Mouse (Mus musculus): ENCODE measurements around the gene Nfe2l1. TPM values are rescaled to one million over a fixed set of nuclear protein-coding genes. Genes with fewer than 3 reads are reported as not detected.

Nfe2l1 gene
- total and polyA plus RNA-seq, 3 experiments: 37.5 to 66.5 (median 47.0) TPM

- Histone ChIP-seq H3K9ac (ENCODE audit: control insufficient read depth, low read depth, low read length, poor library complexity, severe bottlenecking) (peak overlapping the region; percentile 52), H3K9me3 (replicated peaks; ENCODE audit: insufficient read depth, low read length) (no peaks in the 10 kb centered on the region), H3K36me3 (ENCODE audit: control insufficient read depth in 1 of 2, insufficient read depth in 2 of 2, low read length in 2 of 2) (peaks cover 47 to 55% of the 10 kb centered on the region in 2 experiments), H3K4me3 (ENCODE audit: control insufficient read depth in 1 of 2, insufficient read depth in 1 of 2, low read depth in 2 of 2, low read length in 2 of 2) (peak overlapping the region; percentile 7 to 57; a peak in 2 of 4 replicates), H3K79me2 (ENCODE audit: control insufficient read depth, insufficient read depth, low read length, poor library complexity) (peaks cover 59% of the 10 kb centered on the region), H3K27ac (ENCODE audit: control insufficient read depth, low read depth, low read length) (peak overlapping the region; percentile 71; the same call in 1 of the 2 replicates), H3K4me1 (ENCODE audit: control insufficient read depth in 1 of 2, insufficient read depth in 2 of 2, low read length in 2 of 2) (peaks cover 25 to 55% of the 10 kb centered on the region in 2 experiments), H3K27me3 (ENCODE audit: control insufficient read depth in 1 of 2, insufficient read depth in 2 of 2, low read length in 2 of 2) (no peaks in the 10 kb centered on the region)
- no peak for TF ChIP-seq CHD2 (IDR thresholded peaks at IDR 0.05; ENCODE audit: low read length)
- TF ChIP-seq ZMIZ1 (IDR thresholded peaks at IDR 0.05; ENCODE audit: low read depth, low read length): no peak
- no peak for TF ChIP-seq CHD1 (IDR thresholded peaks at IDR 0.05; ENCODE audit: low read depth, low read length)
- TF ChIP-seq MYB (IDR thresholded peaks at IDR 0.05; ENCODE audit: low read depth, low read length): no peak
- no peak for TF ChIP-seq KAT2A (conservative IDR thresholded peaks at IDR 0.05; ENCODE audit: low read depth, low read length)
- TF ChIP-seq GATA1 (IDR thresholded peaks at IDR 0.05; ENCODE audit: low read depth, low read length): no peak
- TF ChIP-seq SIN3A (IDR thresholded peaks at IDR 0.05; ENCODE audit: low read length): no peak
- no peak for TF ChIP-seq CTCF (IDR thresholded peaks at IDR 0.05 in 2 of 3, conservative IDR thresholded peaks at IDR 0.05 in 1 of 3; ENCODE audit: control insufficient read depth in 1 of 3, insufficient read depth in 1 of 3, low read depth in 2 of 3, low read length in 3 of 3, poor library complexity in 1 of 3, severe bottlenecking in 1 of 3)
- TF ChIP-seq MXI1 (IDR thresholded peaks at IDR 0.05; ENCODE audit: low read depth, low read length): no peak
- TF ChIP-seq EP300 (IDR thresholded peaks at IDR 0.05; ENCODE audit: low read depth in 1 of 2, low read length in 2 of 2): no peak
- no peak for TF ChIP-seq MAZ (IDR thresholded peaks at IDR 0.05; ENCODE audit: low read depth, low read length)
- DNase-seq (ENCODE audit: low read depth, low spot score): no peak
Observed at GRCm38 (mm10) chr11:96823471-96823837, 6.3 kb downstream of the Nfe2l1 start.

DNA sequence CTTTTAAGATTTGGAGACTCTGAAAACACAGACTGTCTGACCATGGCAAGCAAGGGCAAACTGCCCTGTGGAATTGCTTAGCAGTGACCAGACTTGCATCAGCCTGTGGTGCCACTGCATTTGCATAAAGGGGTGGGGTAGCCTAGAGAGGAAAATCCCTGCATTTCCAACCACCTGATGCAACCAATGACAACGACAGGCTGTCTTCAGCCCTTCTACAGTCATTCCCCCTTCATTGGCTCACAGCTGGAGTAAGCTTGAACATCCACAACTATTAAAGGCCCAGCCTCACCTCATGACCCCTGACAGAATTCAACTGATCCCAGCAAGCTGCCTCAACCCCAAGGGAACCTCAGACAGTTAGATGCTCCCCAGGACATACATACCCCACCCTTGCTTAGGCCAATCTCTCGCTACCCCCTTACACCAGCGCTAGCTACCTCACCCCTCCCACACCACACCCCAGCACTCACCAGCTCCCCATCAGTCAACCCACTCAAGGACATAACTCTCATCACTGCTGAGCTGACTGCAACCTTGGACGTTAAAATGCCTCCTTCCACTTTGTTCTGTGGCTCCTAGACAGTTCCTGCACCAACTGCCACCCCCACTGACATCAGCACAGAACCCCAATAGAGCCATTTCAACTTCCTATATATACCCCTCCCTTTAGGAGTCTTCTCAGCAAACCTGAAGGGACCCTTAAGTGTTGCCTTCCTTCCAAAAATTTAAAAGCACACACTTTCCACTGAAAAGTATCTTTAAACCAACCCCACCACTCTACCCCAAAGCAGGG is 6.9 kb downstream of the Nfe2l1 start:
- H3K36me3 ChIP-seq (ENCODE audit: control insufficient read depth in 1 of 2, insufficient read depth in 2 of 2, low read length in 2 of 2): peaks cover 46 to 49% of the 10 kb centered on the region in 2 experiments
- peaks cover 23 to 51% of the 10 kb centered on the region in 2 experiments; a peak in 3 of 4 replicates for H3K4me1 ChIP-seq (ENCODE audit: control insufficient read depth in 1 of 2, insufficient read depth in 2 of 2, low read length in 2 of 2)
- H3K27me3 ChIP-seq (ENCODE audit: control insufficient read depth in 1 of 2, insufficient read depth in 2 of 2, low read length in 2 of 2): no peaks in the 10 kb centered on the region
- H3K79me2 ChIP-seq (ENCODE audit: control insufficient read depth, insufficient read depth, low read length, poor library complexity): peaks cover 54% of the 10 kb centered on the region
- no peaks in the 10 kb centered on the region for H3K9me3 ChIP-seq (replicated peaks; ENCODE audit: insufficient read depth, low read length)
- peak overlapping the region; percentile 7 to 57; a peak in 2 of 4 replicates for H3K4me3 ChIP-seq (ENCODE audit: control insufficient read depth in 1 of 2, insufficient read depth in 1 of 2, low read depth in 2 of 2, low read length in 2 of 2)
- DNase-seq (ENCODE audit: low read depth, low spot score): peak; percentile 80
- H3K9ac ChIP-seq (ENCODE audit: control insufficient read depth, low read depth, low read length, poor library complexity, severe bottlenecking): peak overlapping the region; percentile 60
- peak overlapping the region; percentile 71 for H3K27ac ChIP-seq (ENCODE audit: control insufficient read depth, low read depth, low read length)
- TF ChIP-seq TBP (IDR thresholded peaks at IDR 0.05; ENCODE audit: low read depth, low read length) (peak; percentile 15; the same call in 1 of the 2 replicates), ZC3H11A (IDR thresholded peaks at IDR 0.05; ENCODE audit: low read depth, low read length) (no peak), KAT2A (conservative IDR thresholded peaks at IDR 0.05; ENCODE audit: low read depth, low read length) (no peak), MAZ (IDR thresholded peaks at IDR 0.05; ENCODE audit: low read depth, low read length) (no peak), MXI1 (IDR thresholded peaks at IDR 0.05; ENCODE audit: low read depth, low read length) (peak; percentile 38; the same call in 1 of the 2 replicates), EP300 (IDR thresholded peaks at IDR 0.05; ENCODE audit: low read depth in 1 of 2, low read length in 2 of 2) (peak in 1 of 2 experiments; percentile 54; a peak in 1 of 4 replicates), SIN3A (IDR thresholded peaks at IDR 0.05; ENCODE audit: low read length) (peak; percentile 76), CHD1 (IDR thresholded peaks at IDR 0.05; ENCODE audit: low read depth, low read length) (0 out of 2 replicates have a peak, but pooled peaks have one; percentile 50), E2F4 (IDR thresholded peaks at IDR 0.05; ENCODE audit: borderline replicate concordance, low read depth, low read length) (no peak), BHLHE40 (IDR thresholded peaks at IDR 0.05; ENCODE audit: borderline replicate concordance, low read depth, low read length) (no peak), TCF12 (IDR thresholded peaks at IDR 0.05; ENCODE audit: low read depth, low read length) (peak; percentile 46; the same call in 1 of the 2 replicates), POLR2AphosphoS5 (IDR thresholded peaks at IDR 0.05; ENCODE audit: borderline replicate concordance, low read depth, low read length) (no peak), ZNF384 (IDR thresholded peaks at IDR 0.05; ENCODE audit: low read depth, low read length) (no peak), HCFC1 (IDR thresholded peaks at IDR 0.05; ENCODE audit: low read depth, low read length) (0 out of 2 replicates have a peak, but pooled peaks have one; percentile 8), GABPA (IDR thresholded peaks at IDR 0.05; ENCODE audit: low read depth, low read length) (no peak), NELFE (IDR thresholded peaks at IDR 0.05; ENCODE audit: low read depth, low read length) (peak; percentile 18; the same call in 1 of the 2 replicates), JUND (IDR thresholded peaks at IDR 0.05; ENCODE audit: low read depth, low read length) (no peak), RAD21 (IDR thresholded peaks at IDR 0.05; ENCODE audit: low read depth, low read length) (no peak), CHD2 (IDR thresholded peaks at IDR 0.05; ENCODE audit: low read length) (no peak), USF1 (IDR thresholded peaks at IDR 0.05; ENCODE audit: low read depth, low read length) (peak; percentile 62; the same call in 1 of the 2 replicates), UBTF (IDR thresholded peaks at IDR 0.05; ENCODE audit: borderline replicate concordance, insufficient read depth, low read depth, low read length) (no peak), SMC3 (IDR thresholded peaks at IDR 0.05; ENCODE audit: low read depth, low read length) (no peak), MEF2A (IDR thresholded peaks at IDR 0.05; ENCODE audit: extremely low read depth, insufficient replicate concordance, low read depth, low read length, poor library complexity, severe bottlenecking) (no peak), ZKSCAN1 (IDR thresholded peaks at IDR 0.05; ENCODE audit: low read depth, low read length) (no peak)

Measured in MEL (cell line).